Mouse (Mus musculus): Measurements from ENCODE around the gene Klra2.
"Not testable (repeated sequence)": the region's sequence is repeated elsewhere in the genome, so short reads cannot be mapped to it uniquely, and the experiment has no call there.

Klra2 gene

DNA sequence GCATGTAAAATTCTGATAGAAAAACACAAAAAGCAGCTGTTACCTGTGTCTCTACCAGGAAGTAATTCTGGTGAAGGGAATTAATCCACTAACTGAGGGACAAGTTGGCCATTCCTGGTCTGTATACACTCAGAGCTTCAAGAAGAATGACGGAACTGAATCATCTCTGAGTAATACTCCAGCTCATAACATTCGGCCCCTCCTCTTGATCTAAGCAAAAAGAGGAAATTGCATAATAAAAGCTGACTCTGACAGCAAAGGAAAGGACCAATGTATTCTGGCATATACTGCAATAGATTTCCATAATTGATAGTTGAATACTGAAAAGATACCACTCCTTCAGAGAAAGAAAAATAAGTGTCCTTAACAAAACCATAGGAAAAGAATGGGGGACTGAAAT is at the start of gene Klra2:
Klra2 (minus strand) TSS at position 157 of the 400 bp plus-strand sequence.
- no peak for DNase-seq (ENCODE audit: low read depth)

DNA sequence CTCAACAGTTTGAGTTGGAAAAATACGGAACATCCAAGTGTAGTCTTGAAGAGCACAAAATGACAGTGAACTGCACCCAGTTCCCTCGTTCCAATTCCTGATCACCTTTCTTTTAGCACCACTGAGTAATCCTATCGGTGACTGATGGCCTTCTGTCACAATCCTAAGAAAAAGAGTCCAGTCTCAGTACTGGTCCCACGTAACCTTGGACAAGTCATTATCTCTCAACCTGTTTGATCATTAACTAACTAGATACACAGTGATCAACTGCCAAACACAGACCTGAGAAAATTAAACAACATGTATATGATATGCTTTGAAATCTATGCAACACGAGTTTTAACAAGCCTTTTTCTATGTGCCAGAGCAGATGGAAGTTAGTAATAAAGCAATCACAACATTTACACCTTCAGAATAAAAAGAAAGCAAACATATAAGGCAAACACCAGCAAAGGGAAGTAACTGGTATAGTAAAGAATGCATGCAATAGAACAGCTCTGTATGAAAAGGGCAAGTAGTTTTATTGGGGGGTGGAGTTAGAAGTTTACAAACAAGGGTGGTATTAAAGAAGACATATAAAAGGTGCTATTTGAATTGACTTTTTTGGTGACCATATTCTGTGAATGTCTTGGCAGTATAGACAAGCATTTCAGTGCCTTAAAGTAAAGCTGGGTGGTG is 47.4 kb upstream of the Klra2 start:
- no peak for DNase-seq (ENCODE audit: low read depth)

DNA sequence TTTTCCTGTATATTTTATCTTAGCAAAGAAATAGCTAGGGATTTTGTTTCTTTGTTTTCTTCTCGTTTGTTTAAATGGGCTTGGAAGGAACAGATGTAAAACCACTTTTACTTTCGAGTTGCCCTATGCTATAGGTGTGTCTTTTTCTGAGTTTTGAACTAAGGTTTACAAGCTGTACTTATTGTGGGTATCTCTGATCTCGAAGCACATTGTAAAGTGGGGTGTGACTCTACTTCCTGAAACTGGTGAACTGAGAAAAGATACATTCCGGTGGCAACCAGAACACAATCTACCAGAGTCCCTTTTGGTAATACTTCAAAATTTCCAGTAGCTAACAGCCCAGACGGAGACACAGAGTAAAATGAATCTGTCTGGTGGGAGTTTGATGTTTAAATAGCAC is 46.8 kb upstream of the Klra2 start:
- DNase-seq (ENCODE audit: low read depth), result peak; percentile 57

- DNase-seq (ENCODE audit: low read depth), result peak; percentile 91
Measured at GRCm38 (mm10) chr6:131292991-131293788, 46.0 kb upstream of the Klra2 start, which contains the start of gene Magohb. TSS of gene Magohb (minus strand) at chr6:131293244.

DNA sequence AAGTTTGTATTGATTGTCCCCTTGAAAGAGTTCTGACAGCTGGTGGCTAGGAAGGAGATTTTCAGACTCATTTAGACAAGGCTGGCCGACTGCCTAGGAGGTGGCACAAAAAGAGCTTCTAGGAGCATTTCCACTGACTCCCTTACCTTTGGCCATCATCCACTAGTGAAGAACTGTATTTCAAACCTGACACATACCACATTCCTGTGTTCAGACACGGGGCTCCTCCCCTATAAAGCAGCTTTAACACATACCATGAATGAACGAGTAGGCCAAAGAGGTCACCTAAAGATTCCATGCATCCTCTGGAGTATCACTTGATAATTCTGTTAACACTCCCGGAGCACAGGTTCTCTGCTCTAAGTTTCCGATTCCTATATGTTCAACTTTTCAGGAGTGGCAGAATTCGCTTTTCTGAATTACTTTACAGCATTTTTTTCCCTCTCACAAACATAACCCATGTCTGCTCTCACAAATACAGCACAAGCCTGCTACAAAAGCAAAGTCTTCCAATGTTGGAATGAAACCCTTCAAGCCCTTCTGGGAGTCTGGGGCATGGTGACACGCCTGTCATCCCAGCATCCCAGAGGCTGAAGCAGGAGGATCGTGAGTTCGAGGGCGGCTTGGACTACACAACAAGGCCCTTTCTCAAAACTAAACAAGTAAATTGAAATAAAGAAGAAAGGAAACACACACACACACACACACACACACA is 45.3 kb upstream of the Klra2 start:
- DNase-seq (ENCODE audit: low read depth), result no peak

DNA sequence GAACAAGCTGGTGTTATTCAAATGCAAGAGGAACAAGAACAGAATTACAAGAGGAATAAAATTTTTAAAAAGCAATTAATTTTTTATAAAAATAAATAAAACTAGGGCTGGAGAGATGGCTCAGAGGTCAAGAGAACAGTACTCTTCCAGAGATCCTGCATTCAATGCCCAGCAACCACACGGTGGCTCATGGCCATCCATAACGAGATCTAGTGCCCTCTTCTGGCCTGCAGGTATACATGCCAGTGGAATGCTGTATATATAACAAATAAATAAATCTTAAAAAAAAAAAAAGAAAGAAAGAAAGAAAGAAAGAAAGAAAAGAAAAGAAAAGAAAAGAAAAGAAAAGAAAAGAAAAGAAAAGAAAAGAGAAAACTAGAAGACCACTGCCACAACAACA is 43.3 kb upstream of the Klra2 start:
- DNase-seq (ENCODE audit: low read depth), result peak; percentile 47

GRCm38 (mm10) chr6:131278160-131278559 is 31.0 kb upstream of the Klra2 start:
- DNase-seq (ENCODE audit: low read depth), result not testable (repeated sequence)

- no peak for DNase-seq (ENCODE audit: low read depth)
Measured at GRCm38 (mm10) chr6:131276659-131277058, 29.5 kb upstream of the Klra2 start.

GRCm38 (mm10) chr6:131272311-131272710 is 25.1 kb upstream of the Klra2 start:
- no peak for DNase-seq (ENCODE audit: low read depth)

DNA sequence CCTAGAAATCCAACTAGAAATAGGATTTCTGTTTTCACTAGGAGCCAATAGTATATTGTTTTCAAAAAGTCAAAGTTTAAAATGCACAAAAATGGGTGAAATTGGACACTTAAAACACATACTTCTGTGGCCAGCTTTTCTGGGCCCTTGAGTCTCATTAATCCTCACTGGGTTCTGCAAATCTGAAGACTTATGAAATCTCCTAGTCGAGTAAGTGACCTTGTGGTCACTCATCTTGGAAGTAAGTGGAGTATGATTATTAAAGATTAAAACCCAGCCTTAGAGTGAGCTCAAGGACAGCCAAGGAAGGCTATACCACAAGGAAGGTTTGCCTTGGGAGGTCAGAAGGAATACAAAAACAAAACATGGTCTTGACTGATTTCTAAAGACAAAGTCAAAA is 23.1 kb upstream of the Klra2 start:
- DNase-seq (ENCODE audit: low read depth), result no peak

DNA sequence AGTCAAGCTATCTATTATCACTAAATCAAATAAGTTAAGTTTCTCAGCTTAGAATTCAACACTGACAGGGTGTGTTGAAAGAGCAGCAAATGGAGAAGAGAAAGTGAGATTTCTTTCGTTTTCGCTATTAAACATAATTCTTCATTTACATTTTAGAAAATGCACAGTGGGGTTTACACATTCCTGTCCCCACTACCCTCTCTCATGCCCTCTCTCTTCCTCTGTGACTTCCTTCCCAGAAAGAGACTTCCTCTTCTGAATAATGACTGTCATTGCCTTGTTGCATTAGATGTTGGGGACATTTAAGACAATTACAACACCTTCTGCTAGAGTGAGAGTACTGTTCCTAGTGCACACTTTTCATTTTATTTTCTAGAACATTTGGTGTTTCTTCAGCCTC is 22.4 kb upstream of the Klra2 start:
- DNase-seq (ENCODE audit: low read depth), result no peak

DNA sequence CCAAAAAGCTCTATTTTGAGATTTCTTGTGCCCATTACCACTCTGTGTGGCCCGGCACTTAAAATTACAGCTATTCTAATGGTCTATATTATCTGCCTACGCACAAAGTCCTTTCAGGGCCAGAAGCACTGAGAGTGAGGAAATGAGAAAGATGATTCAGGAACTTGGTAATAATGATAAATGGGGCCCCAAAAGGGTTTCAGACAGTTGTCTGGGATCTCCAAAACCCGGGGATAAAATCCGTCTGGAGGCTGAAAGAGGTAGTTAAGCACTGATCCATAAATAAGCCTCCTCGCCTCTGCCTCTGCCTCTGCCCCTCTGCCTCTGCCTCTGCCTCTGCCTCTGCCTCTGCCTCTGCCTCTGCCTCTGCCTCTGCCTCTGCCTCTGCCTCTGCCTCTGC is 17.0 kb upstream of the Klra2 start:
- no peak for DNase-seq (ENCODE audit: low read depth)

GRCm38 (mm10) chr6:131262778-131263177 is 15.6 kb upstream of the Klra2 start:
- no peak for DNase-seq (ENCODE audit: low read depth)

- peak; percentile 16 for DNase-seq (ENCODE audit: low read depth)
Measured at GRCm38 (mm10) chr6:131262009-131262408, 14.8 kb upstream of the Klra2 start.

DNA sequence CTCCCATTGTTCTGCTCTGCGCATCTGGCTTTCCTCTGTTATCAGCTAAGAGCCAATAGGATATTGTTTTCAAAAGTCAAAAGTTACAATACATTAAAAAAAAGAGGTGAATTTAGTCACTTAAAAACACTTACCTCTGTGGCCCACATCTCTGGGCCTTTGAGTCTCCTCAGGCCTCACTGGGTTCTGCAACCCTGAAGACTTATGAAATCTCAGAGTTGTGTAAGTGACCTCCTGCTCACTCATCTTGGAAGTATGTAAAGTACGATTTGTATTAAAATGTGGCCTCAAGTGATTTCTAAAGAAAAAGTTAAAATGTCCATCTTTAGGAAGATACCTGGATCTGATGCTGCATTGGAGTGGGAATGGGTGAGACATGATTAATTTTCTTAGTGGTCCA is 2.1 kb downstream of the Klra2 start:
- no peak for DNase-seq (ENCODE audit: low read depth)

Measured in induced T-regulatory cell, adult 2 months (primary cell).